Mouse (Mus musculus): ENCODE measurements at regions not wholly inside any gene's neighbourhood (a gene's known extent, or its start where the extent isn't known, plus 50 kb on each side); places are given as distances from the start of the nearest gene placed in this dataset.

DNA sequence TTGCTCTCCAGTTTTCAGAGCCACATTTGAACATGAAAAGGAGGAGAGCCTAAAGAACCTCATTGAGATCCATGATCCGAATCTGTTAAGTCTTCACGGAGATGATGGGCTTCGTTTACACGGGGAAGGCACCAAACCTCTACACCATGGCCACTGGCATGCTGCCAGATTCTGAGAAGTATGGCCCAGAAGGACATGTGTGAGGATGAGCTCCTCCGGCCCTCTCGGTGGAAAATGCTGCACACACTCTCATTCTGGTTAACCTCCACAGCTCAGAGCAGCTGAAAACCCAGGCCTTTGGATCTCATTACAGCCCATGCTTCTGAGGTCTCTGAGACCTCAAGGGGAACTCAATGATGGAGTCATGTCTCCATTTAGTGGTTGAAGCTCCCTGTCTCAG, 296.9 kb upstream of the Negr1 start:
- DNase-seq = no peak

DNA sequence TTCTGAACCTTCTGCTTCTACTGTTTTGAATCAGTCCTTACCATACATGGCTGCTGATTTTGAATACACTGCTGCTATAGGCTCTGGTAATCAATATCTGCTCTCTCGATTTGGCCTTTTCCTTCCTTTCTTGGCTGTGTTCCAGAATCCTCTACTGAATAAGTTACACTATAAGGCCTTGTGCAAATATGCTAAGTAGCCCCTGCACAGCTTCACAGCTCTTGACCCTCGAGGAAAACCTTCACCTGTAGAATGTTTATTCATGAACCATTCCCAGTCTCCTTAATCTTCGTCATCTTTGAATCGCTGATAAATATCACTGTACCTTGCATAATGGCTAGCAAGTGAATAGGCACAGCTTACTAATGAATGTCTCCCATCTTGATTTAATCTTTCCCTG, 293.9 kb upstream of the Negr1 start:
- DNase-seq = no peak

DNA sequence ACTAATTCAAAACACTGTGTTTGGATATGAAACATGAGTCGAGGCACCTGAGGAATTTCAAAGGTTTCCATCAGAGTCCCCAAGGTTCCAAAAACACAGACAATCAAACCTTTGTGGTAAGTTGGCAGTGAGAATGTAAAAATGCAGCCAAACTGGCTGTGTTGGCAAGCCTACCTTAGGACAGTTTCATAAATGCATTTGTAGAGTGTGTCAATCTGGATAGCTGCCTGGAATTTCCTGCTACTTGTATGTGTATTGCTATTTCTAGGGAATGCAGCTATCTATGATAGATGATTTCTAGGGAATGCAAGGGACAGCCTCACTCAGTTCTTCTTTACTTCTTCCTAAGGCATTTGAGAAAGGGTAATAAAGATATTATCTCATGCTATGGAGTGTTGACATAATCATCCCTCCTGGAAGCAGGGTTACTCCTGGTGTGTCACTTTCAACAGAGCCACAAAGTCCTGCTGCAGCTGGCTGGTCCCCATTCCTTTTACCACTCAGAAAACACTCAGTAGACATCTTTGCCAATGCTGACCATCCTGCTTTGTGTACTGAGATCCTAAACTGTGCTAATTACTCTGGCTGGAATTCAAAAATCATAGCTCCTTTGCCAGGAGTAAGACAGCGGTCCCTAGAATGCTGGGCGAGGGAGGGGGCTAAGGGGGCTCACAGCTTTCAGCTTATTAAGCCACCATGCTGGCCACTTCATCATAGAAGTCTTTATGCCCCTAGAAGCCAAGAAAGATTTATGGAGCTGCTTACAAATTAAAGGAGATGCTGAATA, 261.4 kb upstream of the Negr1 start:
- DNase-seq = peak; percentile 11

- DNase-seq = no peak
Observed at GRCm38 (mm10) chr3:156301302-156301701, 260.3 kb upstream of the Negr1 start.

DNA sequence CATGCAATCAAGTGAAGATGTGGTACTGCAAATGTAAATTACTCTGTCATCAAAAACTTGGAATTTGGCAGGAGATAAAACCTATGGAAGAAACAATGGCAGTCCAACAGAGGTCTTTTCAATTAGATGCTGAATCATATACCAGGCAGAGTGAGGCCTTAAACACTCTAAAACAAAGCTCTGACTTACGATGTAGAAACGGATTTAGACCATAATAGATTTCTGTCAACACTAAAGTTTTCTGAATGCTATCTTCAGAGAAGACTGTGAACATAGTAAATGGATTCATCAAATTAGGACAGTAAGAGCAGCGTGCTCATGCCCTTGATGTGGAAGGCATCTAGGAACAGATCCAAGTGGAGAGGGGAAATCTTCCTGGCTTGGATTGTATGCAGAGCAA, 259.8 kb upstream of the Negr1 start:
- no peak for DNase-seq

DNA sequence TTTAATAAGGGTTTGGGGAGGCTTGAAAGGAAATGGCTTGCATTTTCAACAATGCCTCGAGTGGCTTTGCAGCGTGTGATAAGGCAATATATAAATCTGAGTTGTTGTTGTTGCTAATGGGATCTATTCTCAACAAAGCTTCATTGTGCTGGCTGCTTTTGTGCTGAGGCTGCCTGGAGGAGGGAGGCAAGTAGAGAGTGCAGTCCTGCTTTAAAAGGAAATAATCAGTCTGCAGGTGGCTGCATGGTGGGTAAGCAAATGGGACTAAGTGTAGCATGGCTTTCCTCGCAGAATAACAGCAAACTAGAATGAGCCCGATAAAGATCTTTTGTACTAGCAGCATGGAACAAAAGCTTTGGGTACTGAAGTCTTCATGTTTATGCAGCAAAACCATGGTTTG, 257.4 kb upstream of the Negr1 start:
- no peak for DNase-seq

DNA sequence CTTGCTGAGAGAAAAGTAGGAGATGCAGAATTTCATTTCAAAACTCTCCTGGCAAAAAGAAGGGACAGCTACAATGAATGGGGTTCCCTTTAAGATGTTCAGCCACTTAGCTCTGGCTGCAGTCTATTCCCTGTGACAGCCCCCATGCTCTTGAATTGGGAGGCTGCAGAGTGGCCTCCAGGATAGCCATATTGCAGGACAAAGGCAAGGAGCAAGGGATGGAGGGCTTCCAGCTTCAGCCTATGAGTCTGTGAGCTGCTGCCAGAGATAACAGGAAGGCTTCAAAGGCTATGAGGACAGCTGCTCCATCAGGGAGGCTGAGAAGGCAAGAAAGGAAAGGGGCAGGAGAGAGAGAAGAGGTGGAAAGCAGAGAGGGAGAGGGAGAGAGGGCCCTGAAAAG, 256.5 kb upstream of the Negr1 start:
- no peak for DNase-seq

DNA sequence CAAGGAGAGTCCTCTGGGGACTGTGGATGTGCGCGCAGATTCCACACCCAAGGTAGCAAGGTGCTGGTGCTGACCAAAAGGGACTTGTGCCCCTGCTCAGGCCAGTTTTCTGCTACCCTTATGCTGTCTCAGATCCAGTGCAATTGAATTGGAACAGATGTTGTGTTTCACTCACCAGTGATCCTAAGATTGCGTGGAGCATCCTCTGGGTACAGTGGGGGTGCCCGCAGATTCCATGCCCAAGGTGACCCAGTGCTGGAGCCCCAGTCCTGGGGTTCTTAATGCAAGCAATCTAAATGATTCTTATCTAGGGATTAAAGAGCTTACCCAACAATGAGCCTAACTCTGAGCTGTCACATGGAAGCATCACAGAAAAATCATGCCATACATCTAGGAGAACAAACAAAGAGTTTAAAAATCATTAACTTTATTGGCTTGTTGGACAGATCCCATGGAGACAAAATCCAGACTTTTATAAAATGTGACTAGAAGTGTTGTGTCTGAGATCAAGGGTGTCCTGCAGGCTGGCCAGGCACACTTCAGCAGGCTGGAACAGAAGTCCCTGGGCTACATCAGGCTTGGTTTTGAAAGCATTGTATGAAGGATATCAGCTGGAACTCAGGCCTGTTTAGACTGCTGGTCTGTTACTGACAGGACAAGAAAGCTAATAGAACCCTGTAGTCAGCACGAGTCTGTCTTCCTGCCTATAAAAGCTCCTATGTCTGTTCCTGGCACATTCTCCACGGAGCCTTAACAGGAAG, 226.4 kb upstream of the Negr1 start:
- no peak for DNase-seq

- no peak for DNase-seq
Observed at GRCm38 (mm10) chr3:156341484-156341883, 220.1 kb upstream of the Negr1 start.

DNA sequence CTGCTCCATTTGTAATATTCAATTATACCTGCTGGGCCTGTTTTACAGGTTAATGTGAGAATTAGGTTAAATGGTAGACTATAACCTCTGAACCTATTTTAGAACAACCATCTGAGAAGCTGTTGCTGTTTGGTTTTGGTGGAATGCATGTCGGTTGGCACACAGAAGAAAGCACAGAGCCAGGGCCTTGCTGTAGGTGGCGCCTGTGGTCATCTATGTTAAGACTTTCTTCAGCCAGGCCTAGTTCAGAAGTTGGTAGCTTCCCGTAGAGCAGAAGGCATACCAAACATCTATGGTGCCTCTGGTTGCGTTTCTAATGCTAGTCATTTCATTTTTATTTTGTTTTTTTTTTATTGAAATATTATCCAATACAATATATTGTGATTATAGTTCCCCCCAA, 209.9 kb upstream of the Negr1 start:
- DNase-seq = peak; percentile 31

DNA sequence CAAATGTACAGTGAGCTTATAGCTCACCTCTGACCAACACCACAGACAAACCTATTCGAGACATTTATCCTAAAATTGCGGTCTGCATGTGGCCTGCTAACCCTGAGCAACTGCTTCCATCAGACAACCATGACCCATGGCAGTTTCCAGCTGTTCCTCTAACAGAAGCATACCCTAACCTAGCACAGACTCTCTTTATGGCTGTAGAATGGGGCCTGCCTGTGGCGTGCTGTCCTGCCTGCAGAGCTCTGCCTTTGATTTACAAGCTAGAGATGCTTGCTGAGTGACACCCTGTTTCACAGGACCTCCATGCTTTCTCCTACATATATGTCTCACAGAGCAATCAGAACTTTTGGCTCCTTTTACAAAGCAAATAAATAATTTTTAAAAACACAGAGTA, 208.2 kb upstream of the Negr1 start:
- DNase-seq = no peak

DNA sequence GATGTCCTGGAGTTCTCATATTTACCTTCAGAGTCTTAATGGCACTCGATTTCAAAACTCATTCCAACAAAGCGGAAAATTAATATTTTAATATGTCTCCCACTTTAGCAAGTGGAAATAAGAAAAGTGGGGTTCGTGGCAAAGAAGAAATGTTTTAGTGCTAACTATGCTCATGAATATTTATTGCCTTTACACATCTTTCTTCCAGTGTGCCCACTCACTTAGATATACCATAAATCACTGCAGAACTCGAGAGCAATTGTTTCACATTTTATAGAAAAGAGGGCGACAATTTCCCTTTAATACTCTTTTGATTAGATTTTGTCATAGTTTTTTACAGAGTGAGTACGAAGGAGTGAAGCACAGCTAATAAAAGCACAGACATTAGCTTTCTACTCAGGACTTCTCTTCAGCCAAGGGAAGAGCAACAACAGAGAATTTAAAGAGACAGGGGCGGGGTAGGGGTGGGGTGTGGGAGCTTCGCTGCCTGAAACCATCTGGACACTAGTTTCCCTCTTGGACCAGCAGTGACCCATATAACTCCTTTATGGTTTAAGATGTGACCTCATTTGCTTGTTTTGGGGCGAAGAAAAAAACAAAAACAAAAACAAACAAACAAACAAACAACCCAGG, 207.6 kb upstream of the Negr1 start:
- no peak for DNase-seq

GRCm38 (mm10) chr3:156368669-156369343, 192.8 kb upstream of the Negr1 start:
- DNase-seq = no peak

GRCm38 (mm10) chr3:156376717-156377116, 184.9 kb upstream of the Negr1 start:
- no peak for DNase-seq

GRCm38 (mm10) chr3:156382919-156383318, 178.7 kb upstream of the Negr1 start:
- DNase-seq = no peak

- DNase-seq = no peak
Observed at GRCm38 (mm10) chr3:156406136-156406535, 155.5 kb upstream of the Negr1 start.

GRCm38 (mm10) chr3:156407112-156407511, 154.5 kb upstream of the Negr1 start:
- DNase-seq = no peak

DNA sequence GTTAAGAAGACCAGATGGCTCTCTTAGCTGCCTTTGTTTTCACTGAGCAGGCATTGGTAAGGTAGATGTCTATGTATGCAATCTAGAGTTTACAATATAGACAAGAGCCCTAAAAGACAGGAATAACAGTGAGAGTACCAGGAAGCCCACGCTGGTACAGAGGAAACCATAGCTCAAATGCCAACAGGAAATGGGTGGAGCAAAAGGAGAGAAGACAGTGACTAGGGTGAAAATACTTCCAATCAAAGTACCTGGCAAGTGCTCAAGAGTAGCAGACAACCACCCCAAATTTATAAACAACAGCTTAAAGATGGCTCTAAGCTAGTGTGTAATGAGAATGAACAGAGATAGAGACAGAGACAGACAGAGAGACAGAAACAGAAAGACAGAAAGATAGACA, 151.5 kb upstream of the Negr1 start:
- DNase-seq = no peak

GRCm38 (mm10) chr3:156412757-156413156, 148.8 kb upstream of the Negr1 start:
- DNase-seq = no peak

- no peak for DNase-seq
Observed at GRCm38 (mm10) chr3:156414431-156415427, 146.9 kb upstream of the Negr1 start.

DNA sequence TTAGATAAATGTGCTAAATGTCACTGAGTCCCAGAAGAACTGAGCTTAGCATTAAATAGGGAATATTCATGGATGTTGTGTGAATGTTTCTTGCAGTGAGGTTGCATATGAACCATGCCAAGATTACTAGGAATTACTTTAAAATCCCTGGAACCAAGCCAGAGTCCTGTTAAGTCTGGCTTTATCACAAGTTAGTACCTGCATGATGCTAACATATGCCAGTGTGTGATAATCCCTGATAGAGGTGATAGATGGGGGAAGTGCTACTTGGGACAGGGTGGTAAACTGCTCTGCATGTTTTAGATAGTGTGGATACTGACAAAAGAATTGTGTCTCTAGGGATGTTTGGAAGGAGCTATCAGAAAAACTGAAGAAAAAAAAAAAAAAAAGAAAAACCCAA, 143.5 kb upstream of the Negr1 start:
- no peak for DNase-seq

DNA sequence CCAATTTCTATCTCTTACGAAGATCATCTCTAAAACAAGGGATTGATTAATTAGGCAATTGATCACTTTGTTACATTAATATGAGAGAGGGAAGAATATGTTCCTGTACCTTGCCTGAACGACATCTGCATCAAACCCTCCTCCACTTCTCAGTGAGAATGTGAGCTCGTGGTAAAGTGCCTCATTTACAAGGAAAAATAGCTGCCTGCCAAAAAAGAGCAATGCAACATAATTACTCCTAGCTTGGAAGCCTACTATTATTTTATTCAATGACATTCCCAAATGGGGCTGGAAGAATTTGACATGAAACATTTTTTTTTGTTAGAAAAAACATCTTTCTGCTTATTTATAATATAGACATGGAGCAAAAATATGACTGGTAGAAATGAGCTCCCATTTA, 138.5 kb upstream of the Negr1 start:
- DNase-seq = no peak
